Mouse (Mus musculus) fat pad, adult 2 months (tissue): ENCODE results near the gene Ddx11.

Source experiments
- DNase-seq: peaks from one replicate; pipeline ENCODE4 v3.0.0-alpha.2; 2011; ENCODE audit warnings: low read depth, low spot score; ENCODE audit errors: extremely low read depth

The Ddx11 gene

GRCm38 (mm10) chr17:66123066-66123815 is at the start of gene Ddx11:
TSS of gene Ddx11 (plus strand) at chr17:66123520.
- no peak for DNase-seq

- DNase-seq, result no peak
Observed at GRCm38 (mm10) chr17:66073971-66074370, 49.3 kb upstream of the Ddx11 start.

- no peak for DNase-seq
Observed at GRCm38 (mm10) chr17:66075827-66076173, 47.5 kb upstream of the Ddx11 start.

- DNase-seq, result no peak
Observed at GRCm38 (mm10) chr17:66076174-66076927, 47.0 kb upstream of the Ddx11 start.

- no peak for DNase-seq
Observed at GRCm38 (mm10) chr17:66076934-66077333, 46.4 kb upstream of the Ddx11 start, which contains the start of gene Ankrd12. TSS of gene Ankrd12 (minus strand) at chr17:66077089.

GRCm38 (mm10) chr17:66077437-66077850 is 45.9 kb upstream of the Ddx11 start:
- DNase-seq, result no peak

GRCm38 (mm10) chr17:66084486-66084885 is 38.8 kb upstream of the Ddx11 start:
- no peak for DNase-seq

GRCm38 (mm10) chr17:66085038-66085437 is 38.3 kb upstream of the Ddx11 start:
- DNase-seq, result no peak

GRCm38 (mm10) chr17:66090251-66090650 is 33.1 kb upstream of the Ddx11 start:
- DNase-seq, result no peak

- peak; percentile 72 for DNase-seq
Observed at GRCm38 (mm10) chr17:66091392-66091791, 31.9 kb upstream of the Ddx11 start.

- DNase-seq, result peak; percentile 57
Observed at GRCm38 (mm10) chr17:66092065-66092464, 31.3 kb upstream of the Ddx11 start.

- no peak for DNase-seq
Observed at GRCm38 (mm10) chr17:66092664-66093063, 30.7 kb upstream of the Ddx11 start.

GRCm38 (mm10) chr17:66100566-66101379 is 22.5 kb upstream of the Ddx11 start:
- no peak for DNase-seq

- DNase-seq, result no peak
Observed at GRCm38 (mm10) chr17:66101380-66102330, 21.7 kb upstream of the Ddx11 start, which contains the start of gene Ndufv2. TSS of gene Ndufv2 (minus strand) at chr17:66101559.

- DNase-seq, result no peak
Observed at GRCm38 (mm10) chr17:66104076-66104475, 19.2 kb upstream of the Ddx11 start.

GRCm38 (mm10) chr17:66106601-66107267 is 16.6 kb upstream of the Ddx11 start:
- no peak for DNase-seq

- DNase-seq, result no peak
Observed at GRCm38 (mm10) chr17:66107466-66107865, 15.9 kb upstream of the Ddx11 start.

- no peak for DNase-seq
Observed at GRCm38 (mm10) chr17:66108198-66108597, 15.1 kb upstream of the Ddx11 start.

- DNase-seq, result no peak
Observed at GRCm38 (mm10) chr17:66110746-66111145, 12.6 kb upstream of the Ddx11 start.
